Mouse (Mus musculus): ENCODE data around the gene Gm20517.

Gene Gm20517

DNA sequence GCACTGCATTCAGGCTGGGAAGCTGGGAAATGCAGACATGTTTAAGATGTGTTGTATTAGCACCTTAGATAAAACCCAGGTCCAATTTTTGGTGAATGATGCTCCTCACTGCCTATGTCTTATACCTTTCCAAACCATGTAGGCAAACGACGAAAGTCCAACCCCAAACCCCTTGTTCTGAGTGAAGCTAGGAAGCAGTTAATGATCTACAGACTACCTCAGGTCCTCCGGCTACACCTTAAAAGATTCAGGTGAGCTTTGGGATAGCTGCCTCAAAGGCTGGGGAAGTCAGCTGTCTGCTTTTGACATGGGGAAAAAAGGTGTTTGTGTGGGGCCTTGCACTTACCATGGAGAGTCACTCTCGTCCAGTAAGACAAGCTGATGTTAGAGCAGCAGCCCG is 67.3 kb downstream of the Gm20517 start:
- DNase-seq (ENCODE audit: low spot score in 2 of 2) = no peak

DNA sequence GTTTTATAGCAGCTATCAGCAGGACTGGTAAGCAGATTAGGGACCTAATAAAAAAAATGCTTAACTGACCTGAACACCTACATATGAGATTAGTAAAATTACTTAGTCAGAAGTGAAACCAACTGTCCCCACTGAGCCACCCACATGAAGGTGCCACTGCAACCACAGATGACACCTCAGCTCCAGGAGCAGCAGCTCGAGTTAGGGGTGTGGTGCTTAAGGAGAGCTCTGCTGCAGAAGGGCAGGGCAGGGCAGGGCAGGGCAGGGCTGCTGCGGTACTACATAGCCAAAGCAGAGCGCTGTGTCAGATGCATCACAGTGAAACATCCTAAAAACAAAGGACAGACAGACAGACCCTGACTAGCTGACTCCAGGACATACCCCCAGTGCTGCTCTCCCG is 71.4 kb downstream of the Gm20517 start:
- DNase-seq (ENCODE audit: low spot score in 2 of 2) = no peak

DNA sequence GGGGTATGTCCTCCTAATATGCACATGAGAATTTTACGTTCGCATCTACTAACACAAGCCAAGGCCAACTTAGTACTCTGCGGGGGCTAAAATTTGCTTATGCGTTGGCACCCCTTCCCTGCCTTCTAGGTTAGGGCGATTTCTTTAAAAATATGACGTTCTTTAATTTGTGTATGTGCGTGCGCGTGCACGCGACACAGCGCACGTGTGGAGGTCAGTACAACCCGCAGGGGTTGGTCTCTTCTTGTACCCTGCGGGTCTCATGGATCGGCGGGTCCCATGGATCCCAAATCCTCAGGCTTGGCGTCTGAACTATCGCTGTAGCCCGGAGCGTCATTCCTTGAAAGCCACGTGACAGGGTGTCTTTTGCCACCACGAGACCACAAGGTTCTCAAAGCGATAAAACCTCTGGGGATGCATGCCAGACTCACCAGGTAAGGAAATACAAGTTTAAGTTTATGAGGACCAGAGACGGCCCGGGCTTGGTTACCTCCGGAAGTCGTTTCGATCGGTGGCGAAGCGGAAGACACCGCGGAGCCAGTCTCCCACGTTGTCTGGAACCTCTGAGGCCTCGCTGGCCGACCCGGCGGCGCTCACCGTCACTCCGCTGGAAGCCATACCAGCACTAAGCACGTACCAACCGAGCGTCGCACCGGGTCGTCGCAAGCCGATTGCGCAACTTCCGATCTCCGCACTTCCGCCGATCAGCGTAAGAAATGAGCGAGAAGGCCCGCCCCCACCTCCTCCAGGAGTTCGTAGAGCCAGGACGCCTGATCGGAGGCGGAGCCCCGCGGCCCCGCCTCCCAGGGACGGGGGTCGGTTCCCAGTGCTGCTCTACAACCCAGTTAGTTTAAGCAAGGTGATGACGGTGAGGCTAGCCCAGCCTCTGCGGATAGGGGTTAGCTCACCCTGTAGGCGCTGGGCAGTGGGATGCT is 76.3 kb downstream of the Gm20517 start:
- DNase-seq (ENCODE audit: low spot score in 2 of 2) = peak; percentile 93

DNA sequence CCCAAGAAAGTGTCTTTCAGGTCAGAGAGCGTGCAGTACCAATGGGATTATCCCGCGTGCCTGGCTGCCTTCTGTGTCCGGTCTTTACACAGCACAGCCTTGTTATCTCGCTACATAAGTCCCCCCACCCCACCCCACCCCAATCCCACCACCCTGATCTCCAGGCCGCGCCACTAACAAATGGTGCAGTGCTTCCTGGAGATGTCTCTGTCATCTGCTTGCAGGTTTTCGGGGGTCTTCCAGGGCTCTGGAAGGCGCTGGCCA is 76.9 kb downstream of the Gm20517 start, which contains the start of gene Tomm6:
Tomm6 (minus strand) TSS at position 43 of the 264 bp plus-strand sequence.
- no peak for DNase-seq (ENCODE audit: low spot score in 2 of 2)

DNA sequence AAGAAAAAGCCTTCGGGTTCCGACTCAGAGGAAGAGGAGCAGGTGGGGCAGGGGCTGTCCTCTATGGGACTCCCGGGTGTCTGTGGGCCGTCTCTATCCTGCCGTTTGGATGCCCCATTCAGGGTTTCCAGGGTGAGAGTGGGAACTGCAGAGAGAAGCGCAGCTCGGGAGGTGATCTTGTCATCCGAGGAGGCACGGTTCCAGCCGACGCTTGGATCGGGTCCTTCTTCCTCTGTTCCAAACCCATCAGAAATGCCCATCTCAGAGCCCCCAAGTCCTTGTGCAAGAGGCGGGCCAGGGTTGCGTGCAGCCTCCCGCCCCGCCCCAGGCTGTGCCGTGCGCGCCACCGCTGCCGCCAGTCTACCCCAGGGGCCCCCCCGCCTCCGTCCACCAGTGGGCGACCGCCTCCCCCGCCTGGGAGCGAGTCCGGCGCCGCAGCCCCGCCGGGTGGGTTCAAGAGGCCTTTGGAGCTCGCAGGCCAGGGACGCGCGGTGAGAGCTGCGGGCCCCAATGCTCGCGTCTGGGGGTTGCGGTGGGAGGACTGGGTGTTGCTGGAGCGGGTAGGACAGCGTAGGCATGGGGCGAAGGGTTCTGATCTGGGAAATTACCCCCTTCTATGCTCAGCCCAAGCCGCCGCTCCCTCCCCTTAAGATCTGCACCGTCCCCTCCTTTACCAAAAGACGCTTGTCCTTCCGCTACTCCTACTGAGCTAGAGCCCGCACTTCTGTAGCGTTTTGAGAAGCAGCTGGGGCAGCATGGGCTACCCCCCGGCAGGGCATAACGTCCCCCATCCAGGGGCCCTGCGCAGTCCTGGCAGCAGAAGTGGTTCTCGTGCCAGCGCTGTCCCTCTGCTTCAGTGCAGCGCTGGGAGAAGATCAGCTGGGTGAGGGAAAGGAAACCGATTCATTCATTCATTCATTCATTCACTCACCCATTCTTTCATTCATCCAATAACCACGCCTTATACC is 77.5 kb downstream of the Gm20517 start, which contains the start of gene Frs3:
Frs3 (plus strand) TSS at position 423 of the 968 bp plus-strand sequence.
- DNase-seq (ENCODE audit: low spot score in 2 of 2) = peak; percentile 61 to 69

DNA sequence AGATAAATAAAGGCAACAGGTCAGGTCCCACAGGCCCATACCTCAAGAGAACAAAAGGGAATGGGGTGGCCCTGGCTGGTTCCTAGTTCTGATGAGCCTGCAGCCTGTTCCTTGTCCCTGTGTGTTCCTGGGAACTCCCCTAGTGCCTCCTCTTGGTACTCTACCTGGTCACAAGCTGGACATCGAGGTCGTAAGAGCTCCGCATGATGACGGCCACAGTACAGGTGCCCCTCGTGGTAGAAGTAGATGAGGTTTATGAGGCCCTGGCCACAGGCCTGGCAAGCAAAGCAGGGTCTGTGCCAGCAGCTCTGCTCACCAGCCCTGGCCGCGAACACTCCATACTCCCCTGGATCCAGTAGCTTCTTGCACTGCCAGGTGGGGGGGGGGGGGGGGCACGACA is 78.5 kb downstream of the Gm20517 start:
- DNase-seq (ENCODE audit: low spot score in 2 of 2) = no peak

DNA sequence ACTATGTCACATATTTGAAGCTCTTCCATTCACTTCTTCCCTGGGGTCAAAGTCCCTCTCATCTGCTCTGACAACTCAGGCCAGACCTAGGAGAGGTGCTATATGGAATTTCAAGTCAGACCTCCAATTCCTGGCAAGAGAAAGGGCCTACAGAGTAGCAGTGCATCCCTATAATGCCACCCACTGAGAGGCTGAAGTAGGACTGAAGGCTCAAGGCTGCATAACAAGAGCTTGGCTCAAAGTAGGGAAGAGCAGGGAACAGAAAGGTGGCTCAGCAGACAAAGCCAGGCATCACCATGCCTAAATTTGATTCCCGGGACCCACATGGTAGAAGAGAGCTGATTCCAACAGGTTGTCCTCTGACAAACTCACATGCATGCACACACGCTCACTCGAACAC is 80.3 kb downstream of the Gm20517 start:
- no peak for DNase-seq (ENCODE audit: low spot score in 2 of 2)

DNA sequence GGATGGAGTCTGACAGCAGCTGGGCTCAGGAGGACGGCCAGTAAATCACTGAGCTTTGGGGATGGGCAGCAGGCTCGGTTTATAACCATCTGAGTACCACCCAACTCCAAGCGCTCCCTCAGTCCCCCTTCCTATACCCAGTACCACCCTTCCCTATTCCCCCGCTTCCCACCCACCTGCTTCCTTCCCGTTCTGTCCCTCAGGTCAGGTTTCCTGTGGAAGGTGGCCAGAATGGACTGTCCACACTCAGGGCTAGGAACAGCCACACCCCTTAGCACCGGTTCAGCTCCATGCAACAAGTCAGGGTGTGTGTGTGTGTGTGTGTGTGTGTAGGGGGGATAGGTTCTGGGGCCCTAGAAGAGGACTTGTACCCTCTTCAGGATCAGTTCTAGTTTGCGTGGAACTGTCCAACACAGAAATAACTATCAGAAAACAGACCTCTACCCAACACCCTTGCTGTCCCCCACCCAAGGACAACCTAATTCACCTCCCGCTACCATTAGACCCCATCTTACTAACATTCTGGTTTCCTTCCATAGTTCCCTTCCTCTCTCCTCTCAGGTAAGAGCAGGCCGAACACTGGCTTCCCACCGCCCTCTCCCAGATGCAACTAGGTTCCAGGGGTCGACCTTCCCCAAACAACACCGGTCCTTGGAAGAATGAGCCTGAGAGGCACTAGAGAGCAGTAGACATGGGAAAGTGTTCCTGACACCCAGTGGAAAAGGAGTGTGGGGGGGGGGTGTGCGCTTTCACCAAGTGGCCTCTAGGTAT is 82.5 kb downstream of the Gm20517 start:
- no peak for DNase-seq (ENCODE audit: low spot score in 2 of 2)

DNA sequence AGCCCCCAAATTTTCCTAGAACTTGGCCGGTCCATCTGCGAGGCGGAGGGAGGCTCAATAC is 82.9 kb downstream of the Gm20517 start, which contains the start of gene Gm21981:
Gm21981 (minus strand) TSS at position 14 of the 61 bp plus-strand sequence.
- no peak for DNase-seq (ENCODE audit: low spot score in 2 of 2)

DNA sequence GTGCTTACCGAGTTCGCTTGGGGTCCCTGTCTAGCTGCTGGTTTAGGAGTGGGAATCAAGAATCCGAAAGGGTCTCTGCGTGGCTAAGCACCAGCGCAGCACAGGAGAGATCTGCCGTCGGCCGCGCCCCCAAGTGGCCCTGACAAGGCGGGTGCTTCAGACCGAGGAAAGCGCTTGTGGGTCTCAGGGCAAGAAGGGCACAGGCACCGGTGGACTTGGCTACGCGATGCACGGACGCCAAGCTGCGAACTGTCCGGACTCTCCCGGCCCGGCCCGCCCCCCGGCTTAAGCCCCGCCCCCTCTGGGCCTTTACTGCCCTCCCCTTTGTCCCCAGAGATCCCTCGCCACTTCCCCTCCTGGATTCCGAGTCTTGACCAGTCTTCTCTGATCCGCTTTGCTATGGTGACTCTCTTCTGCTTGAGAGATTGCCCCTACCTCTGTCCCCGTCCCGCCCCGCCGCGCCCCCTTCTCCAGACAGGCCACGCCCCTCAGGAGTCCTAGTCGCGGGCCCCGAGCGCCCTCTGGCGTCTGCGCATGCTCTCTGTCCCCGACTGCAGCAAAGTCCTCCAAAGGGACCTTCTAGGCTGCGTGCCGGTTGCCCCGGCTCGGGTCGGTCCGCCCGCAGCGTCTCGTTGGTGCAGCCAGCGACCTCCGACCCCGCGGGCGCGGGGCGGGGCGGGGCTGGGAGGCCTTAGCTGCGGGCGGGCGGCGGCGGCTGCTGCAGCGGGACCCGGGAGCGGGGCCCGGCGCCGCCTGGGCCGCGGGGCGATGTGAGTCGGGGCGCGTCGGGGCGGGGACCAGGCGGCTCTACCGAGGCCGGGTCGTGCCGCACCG is 83.3 kb downstream of the Gm20517 start, which contains the start of gene Prickle4:
Prickle4 (minus strand) TSS at position 234 of the 834 bp plus-strand sequence.
- peak; percentile 91 to 96 for DNase-seq (ENCODE audit: low spot score in 2 of 2)

DNA sequence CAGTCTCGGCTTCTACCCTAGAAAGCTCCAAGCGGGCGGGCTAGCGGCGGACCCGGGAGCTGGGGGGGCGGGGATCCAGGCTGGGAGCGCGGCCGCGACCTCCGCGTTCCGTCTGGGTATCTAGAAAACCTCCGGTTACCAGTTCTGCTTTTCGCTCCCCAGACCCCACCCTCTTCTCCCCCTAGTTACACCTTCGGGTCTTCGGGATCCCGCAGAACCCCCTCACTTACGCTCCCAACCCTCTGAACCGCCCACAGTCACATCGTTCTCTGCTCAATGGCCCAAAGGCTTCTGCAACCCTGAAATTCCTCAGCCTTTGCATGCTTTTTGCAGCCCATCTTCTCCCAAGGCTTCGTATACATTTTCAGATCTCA is 83.9 kb downstream of the Gm20517 start:
- no peak for DNase-seq (ENCODE audit: low spot score in 2 of 2)

DNA sequence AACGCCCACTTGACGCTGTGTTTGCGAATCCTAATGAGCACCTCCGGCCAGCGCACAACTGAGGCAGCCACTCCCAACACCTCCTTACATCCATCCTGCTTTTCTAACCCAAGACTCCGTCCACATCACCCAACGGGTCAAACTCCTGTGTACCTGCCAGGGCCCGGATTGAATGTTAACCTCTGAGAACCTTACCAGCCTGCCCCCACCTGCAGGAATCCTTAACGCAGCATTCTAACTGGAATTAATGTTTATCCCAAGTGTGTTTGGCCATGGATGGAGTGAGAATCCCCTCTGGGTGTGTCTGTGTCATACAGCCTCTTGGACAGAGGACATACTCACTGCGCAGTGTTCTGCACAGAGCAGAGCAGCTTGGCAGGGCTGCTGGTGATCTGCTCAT is 86.8 kb downstream of the Gm20517 start:
- no peak for DNase-seq (ENCODE audit: low spot score in 2 of 2)

DNA sequence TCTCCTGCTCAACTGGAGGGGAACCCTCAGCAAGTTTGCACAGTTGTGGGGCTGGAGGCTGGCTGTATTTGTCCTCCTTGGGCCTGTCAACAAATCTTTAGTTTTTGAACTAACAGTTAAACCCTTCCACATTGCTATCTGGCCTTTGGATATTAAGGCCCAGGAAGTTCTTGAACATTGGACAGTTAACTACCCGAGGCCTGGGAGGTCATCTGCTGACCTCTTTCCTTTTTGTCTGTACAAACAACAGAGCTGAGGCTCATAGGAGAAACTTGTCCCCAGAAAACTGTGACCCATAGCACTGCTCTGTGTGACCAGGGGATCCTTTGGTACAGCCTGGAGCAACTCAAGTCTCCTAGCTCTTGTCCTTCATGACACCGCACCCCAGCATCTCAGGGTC is 87.7 kb downstream of the Gm20517 start:
- no peak for DNase-seq (ENCODE audit: low spot score in 2 of 2)

DNA sequence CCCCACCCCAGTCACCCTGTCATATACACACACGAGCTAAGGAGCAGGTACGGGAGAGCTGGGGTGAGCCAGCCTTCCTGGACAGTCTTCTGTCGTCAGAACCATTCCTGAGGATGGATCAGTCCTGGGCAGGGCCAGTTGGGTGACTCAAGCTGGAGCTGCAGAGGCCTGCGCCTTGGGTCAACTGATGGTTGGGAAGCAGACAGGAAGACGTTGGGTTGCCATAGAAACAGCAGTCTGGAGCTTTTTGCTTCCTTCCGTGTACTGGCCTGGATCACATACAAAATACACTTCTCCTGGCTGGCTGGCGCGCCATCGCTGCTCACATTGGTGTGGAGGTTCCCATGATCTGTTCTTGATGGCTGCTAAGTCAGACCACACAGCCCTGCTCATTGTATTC is 90.4 kb downstream of the Gm20517 start:
- DNase-seq (ENCODE audit: low spot score in 2 of 2) = no peak

DNA sequence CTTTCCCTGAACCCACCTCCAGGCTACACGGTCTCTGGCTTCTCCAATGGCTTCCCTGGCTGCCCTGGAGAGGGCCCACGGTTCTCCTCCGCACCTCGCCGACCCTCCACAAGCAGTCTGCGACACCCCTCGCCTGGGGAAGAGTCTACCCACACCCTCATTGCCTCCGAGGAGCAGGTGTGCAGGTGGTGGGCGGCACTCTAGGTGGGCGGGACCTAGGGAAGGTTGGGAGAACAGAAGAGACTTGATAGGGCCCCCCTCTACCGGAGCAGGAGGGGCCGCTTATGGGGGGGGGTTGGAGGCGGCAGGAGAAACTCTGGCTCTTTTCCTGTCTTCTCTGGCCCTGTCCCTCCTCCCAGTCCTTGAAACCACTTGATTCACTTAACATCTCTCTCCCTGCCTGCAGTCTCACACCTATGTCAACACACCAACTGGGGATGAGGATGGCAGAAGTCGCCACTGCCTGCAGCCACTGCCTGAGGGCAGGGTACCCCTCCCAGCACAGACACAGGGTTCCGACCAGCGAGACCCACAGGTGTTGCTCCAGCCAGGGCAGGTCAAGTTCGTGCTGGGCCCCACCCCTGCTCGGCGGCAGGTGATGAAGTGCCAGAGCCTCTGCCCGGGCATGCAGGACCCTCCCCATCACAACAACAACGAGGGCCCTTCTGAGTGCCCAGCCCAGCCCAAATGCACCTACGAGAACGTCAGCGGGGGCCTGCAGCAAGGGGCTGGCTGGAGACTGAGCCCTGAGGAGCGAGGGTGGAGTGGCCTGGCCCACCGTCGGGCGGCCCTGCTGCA is 91.4 kb downstream of the Gm20517 start:
- no peak for DNase-seq (ENCODE audit: low spot score in 2 of 2)

DNA sequence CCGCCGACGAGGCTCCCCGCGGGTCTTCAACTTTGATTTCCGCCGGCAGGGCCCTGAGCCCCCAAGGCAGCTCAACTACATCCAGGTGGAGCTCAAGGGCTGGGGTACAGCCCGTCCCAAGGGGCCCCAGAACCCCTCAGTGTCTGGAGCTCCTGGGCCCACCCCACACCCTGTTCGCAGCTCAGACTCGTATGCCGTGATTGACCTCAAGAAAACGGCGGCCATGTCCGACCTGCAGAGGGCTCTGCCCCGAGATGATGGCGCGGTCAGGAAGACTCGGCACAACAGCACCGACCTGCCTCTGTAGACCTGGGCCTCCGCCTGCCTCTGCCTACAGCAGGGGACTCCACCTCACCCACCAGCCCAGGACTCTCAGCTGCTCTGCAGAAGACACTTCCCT is 92.2 kb downstream of the Gm20517 start:
- DNase-seq (ENCODE audit: low spot score in 2 of 2) = no peak

DNA sequence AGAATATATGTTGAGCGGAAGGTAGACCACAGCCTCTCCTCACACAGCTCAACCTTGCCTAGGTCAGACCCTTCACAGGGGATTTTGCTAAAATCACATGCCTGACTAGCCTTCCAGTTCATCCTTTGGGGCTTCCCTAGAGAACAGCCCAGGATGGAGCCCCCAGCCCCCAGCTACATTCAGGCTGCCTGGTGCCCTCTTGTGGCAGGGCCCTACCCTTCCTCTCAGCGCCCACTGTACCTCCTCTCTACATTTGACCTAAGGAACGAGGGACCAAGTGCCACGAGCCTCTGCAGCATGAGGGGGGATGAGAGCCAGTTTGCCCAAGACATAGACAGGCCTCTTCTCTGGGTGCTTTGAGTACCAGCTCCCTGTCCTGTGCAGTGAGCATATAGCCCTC is 93.3 kb downstream of the Gm20517 start:
- DNase-seq (ENCODE audit: low spot score in 2 of 2) = no peak

DNA sequence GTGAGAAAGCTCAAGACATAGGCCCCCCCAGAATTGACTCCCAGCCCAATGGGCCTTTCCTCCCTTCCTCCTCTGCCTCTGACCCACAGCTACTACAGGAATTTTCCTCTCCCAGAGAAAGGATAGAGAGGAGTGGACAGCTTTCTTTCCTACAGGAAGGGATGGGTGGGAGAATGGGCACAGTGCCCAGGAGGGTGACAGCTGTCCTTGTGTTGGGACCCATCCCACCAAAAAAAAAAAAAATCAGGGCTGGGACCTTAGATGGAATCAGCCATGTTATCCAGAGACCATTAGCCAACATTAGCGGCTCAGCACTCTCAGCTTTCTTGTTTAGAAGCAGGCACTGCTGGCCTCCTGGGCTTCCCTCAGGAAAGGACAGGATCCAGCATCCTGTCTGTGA is 94.8 kb downstream of the Gm20517 start:
- DNase-seq (ENCODE audit: low spot score in 2 of 2) = no peak

DNA sequence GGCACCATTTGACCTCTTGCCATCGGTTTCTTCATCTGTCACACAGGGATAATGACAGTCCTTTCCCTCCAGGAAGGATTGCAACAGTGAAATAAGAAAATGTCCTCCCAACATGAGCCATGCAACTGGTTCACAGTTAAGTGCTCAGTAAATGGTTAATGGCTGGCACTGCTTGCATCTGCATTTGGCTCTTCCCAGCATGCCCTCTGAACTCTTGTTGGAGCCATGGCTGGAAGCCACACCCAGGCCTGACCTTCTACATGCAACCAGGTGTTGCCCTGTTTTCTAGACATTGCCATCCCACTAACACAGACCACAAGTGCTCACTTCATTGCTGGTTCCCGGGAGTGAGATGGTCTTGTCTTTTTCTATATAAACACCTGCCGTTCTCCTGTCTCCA is 96.6 kb downstream of the Gm20517 start:
- no peak for DNase-seq (ENCODE audit: low spot score in 2 of 2)

DNA sequence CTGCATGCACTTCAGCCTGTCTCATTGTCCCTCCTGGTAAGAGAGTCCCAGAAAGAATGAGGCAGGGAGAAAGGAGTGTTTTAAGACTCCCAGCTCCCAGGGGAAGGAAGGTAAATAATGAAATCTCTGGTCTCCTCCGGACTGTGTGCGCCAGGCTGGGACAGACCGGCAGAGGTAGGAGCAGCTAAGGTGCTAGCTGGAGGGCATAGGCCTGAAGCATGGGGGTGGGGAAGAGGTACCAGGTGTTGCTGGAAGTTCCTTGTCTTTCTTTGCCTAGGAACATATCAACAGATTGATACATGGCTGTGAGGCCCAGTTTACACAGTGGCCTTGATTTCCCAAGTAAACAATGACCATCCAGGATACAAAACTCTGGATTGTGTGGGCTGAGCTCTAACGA is 97.6 kb downstream of the Gm20517 start:
- DNase-seq (ENCODE audit: low spot score in 2 of 2) = no peak

DNA sequence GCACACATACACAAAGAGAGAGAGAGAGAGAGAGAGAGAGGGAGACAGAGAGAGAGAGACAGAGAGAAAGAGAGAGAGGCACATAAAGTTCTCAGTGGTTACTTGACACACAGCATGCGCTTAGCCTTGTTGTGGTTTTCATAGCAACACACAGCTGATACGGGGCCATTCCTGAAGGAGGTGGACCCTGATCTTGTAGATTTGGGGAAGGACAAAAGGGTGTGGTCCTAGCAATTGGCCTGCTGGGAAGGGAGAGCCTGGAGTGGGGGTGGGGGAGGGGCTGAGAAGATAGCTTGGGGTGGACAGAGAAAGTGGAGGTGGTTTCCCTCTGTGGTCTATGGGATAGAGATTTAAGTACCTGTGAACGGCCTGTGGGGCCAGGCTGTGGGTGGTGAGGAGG is 98.6 kb downstream of the Gm20517 start:
- DNase-seq (ENCODE audit: low spot score in 2 of 2) = no peak
